Mouse (Mus musculus): ENCODE data around the gene Ugt1a2. TPM values are rescaled to one million over a fixed set of nuclear protein-coding genes. Genes with fewer than 3 reads are reported as not detected.

The Ugt1a2 gene
- total and polyA plus RNA-seq, 2 experiments, result 0.57 to 10.4 TPM

DNA sequence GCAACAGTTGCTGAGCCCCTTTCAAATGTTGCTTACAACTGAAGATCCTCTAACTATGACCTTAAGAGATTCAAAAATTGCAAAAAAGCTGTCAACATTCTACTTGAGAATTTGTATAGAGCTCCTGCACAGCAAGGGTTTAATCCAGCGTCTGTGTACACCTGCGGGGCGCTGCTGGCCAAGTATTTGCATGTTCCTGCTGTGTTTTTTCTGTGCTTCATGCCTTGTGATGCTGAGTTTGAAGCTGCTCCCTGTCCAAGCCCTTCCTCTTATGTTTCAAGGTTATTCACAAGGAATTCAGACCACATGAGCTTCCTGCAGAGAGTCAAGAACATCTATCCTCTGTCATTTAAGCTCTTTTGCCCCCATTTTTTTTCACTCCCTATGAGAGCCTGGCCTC lies 8.3 kb upstream of the Ugt1a2 start:
- Histone ChIP-seq H3K79me2 (ENCODE audit: control insufficient read depth, insufficient read depth, low read length) (peaks cover 44% of the 10 kb centered on the region), H3K36me3 (ENCODE audit: control insufficient read depth, insufficient read depth, low read length) (peaks cover 25% of the 10 kb centered on the region), H3K4me3 (ENCODE audit: insufficient read depth, low read depth, low read length) (no peak overlapping the region), H3K4me1 (ENCODE audit: control insufficient read depth, insufficient read depth, low read length) (peaks cover 23% of the 10 kb centered on the region), H3K27ac (replicated peaks; ENCODE audit: insufficient read depth, low read depth, low read length) (no peak overlapping the region), H3K27me3 (ENCODE audit: control insufficient read depth, insufficient read depth, low read length) (no peaks in the 10 kb centered on the region), H3K9ac (ENCODE audit: low read depth, low read length) (no peak overlapping the region)
- no peak for DNase-seq (ENCODE audit: extremely low read depth, low read depth, low spot score)
- WGBS, result 88% methylated on average over 3 of the region's 3 CpGs
- no peak for TF ChIP-seq CTCF (IDR thresholded peaks at IDR 0.05; ENCODE audit: low read depth, low read length)
- no peak for TF ChIP-seq POLR2A (IDR thresholded peaks at IDR 0.05; ENCODE audit: extremely low read depth, insufficient read depth, low read length)

DNA sequence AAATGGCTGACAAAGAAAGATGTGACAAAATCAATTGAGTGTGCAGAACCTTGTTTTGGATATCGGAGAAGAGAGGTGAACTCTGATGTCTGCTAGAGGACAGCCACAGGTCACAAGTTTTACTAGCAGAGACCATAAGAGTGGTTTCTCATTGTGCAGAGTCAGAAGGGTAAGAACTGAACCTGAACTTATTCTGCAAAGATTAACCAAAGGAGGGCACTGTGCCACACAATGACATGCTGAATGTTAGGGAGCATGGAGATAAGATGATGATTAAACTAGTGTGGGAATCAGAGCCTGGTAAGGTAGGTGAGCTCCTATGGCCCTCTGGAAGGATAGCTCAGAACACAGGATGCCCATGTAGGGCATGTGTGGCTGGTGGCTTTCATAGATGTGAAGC lies 4.7 kb upstream of the Ugt1a2 start:
- peaks cover 40% of the 10 kb centered on the region for H3K79me2 ChIP-seq (ENCODE audit: control insufficient read depth, insufficient read depth, low read length)
- peaks cover 21% of the 10 kb centered on the region for H3K4me1 ChIP-seq (ENCODE audit: control insufficient read depth, insufficient read depth, low read length)
- H3K27ac ChIP-seq (replicated peaks; ENCODE audit: insufficient read depth, low read depth, low read length), result no peak overlapping the region
- peaks cover 10% of the 10 kb centered on the region for H3K36me3 ChIP-seq (ENCODE audit: control insufficient read depth, insufficient read depth, low read length)
- H3K27me3 ChIP-seq (ENCODE audit: control insufficient read depth, insufficient read depth, low read length), result no peaks in the 10 kb centered on the region
- 24% methylated on average over 1 of the region's 1 CpGs for WGBS
- no peak overlapping the region for H3K9ac ChIP-seq (ENCODE audit: low read depth, low read length)
- DNase-seq (ENCODE audit: extremely low read depth, low read depth, low spot score), result peak; percentile 86
- no peak for TF ChIP-seq POLR2A (IDR thresholded peaks at IDR 0.05; ENCODE audit: extremely low read depth, insufficient read depth, low read length)
- no peak for TF ChIP-seq CTCF (IDR thresholded peaks at IDR 0.05; ENCODE audit: low read depth, low read length)
- H3K4me3 ChIP-seq (ENCODE audit: insufficient read depth, low read depth, low read length), result no peak overlapping the region

DNA sequence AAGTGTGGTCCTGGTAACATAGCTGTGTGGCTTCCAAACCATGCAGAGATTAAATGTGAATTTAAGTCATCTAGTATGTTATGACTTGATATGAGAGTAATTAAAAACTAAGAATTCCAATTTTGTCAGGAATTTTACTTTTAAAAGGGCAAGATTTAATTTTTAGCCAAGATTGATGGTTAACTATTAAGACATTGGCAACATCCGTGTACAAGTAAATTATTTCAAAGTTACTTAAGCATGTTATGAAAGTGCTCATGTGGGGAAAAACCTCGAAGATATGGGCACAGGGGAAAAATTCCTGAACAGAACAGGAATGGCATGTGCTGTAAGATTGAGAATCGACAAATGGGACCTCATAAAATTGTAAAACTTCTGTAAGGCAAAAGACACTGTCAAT lies 3.0 kb upstream of the Ugt1a2 start:
- Histone ChIP-seq H3K27ac (replicated peaks; ENCODE audit: insufficient read depth, low read depth, low read length) (no peak overlapping the region), H3K4me3 (ENCODE audit: insufficient read depth, low read depth, low read length) (no peak overlapping the region), H3K27me3 (ENCODE audit: control insufficient read depth, insufficient read depth, low read length) (no peaks in the 10 kb centered on the region), H3K4me1 (ENCODE audit: control insufficient read depth, insufficient read depth, low read length) (peaks cover 19% of the 10 kb centered on the region), H3K9ac (ENCODE audit: low read depth, low read length) (no peak overlapping the region), H3K79me2 (ENCODE audit: control insufficient read depth, insufficient read depth, low read length) (peaks cover 32% of the 10 kb centered on the region), H3K36me3 (ENCODE audit: control insufficient read depth, insufficient read depth, low read length) (peaks cover 10% of the 10 kb centered on the region)
- DNase-seq (ENCODE audit: extremely low read depth, low read depth, low spot score), result no peak
- no peak for TF ChIP-seq POLR2A (IDR thresholded peaks at IDR 0.05; ENCODE audit: extremely low read depth, insufficient read depth, low read length)
- no peak for TF ChIP-seq CTCF (IDR thresholded peaks at IDR 0.05; ENCODE audit: low read depth, low read length)
- WGBS, result 42% methylated on average over 3 of the region's 3 CpGs

DNA sequence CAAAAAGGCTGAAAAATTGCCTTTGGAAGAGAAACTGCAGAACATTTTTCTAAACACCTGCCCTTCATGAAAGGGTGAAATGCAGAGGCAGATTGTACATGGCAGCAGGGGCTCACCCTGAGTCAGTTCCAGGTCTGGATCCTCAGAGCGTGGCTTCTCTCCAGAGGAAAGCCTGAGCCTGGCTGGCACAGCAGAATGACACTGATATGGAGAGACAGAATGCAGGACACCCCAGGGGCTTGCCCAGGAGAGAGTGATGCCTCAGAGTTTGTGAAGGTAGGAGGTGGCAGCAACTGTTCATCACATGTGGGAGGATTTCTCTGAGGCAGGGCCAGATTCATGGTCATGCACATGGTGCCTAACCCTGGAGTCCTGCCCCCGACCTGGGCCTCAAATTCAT lies 405 bp upstream of the Ugt1a2 start:
- DNase-seq (ENCODE audit: extremely low read depth, low read depth, low spot score), result no peak
- no peak overlapping the region for H3K9ac ChIP-seq (ENCODE audit: low read depth, low read length)
- 63% methylated on average over 2 of the region's 2 CpGs for WGBS

DNA sequence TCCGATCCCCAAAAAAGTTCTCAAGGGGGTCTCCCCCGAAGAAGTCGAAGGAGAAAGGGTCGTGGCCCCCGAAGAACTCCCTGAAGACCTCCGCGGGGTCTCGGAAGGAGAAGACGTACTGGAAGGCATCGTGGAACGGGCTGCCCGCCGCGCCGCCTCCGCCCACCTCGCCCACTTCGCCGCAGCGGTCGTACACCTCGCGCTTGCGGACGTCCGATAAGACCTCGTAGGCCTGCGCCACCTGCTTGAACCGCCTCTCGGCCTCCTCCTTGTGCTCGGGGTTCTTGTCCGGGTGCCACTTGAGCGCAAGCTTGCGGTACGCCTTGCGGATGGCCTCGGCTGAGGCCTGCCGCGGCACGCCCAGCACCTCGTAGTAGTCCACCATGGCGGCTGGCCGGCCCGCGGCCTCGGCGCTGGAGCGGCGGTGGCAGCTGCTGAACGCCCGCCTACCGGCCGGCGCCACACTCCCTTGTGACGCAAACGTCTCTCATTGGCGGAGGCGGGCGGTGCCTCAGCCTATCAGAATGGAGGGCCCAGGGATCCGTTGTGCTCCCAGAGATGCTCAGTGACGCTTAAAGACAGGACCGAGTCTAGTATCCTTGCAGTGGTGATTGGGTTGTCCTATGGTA lies 5.0 kb downstream of the Ugt1a2 start, which contains the start of gene Dnajb3:
Dnajb3 (minus strand) TSS at position 489 of the 629 bp plus-strand sequence.
- peaks cover 27% of the 10 kb centered on the region for H3K36me3 ChIP-seq (ENCODE audit: control insufficient read depth, insufficient read depth, low read length)
- no peak for DNase-seq (ENCODE audit: extremely low read depth, low read depth, low spot score)
- 57% methylated on average over 62 of the region's 62 CpGs for WGBS
- peak within 1 kb of the TSS; percentile 54; the same call in 1 of the 2 replicates for H3K4me3 ChIP-seq (ENCODE audit: insufficient read depth, low read depth, low read length)
- peak within 1 kb of the TSS; percentile 12; the same call in 1 of the 2 replicates for H3K27ac ChIP-seq (replicated peaks; ENCODE audit: insufficient read depth, low read depth, low read length)
- H3K27me3 ChIP-seq (ENCODE audit: control insufficient read depth, insufficient read depth, low read length), result no peaks in the 10 kb centered on the region
- H3K79me2 ChIP-seq (ENCODE audit: control insufficient read depth, insufficient read depth, low read length), result peaks cover 16% of the 10 kb centered on the region
- H3K9ac ChIP-seq (ENCODE audit: low read depth, low read length), result peak within 1 kb of the TSS; percentile 35; the same call in 1 of the 2 replicates
- peaks cover 12% of the 10 kb centered on the region for H3K4me1 ChIP-seq (ENCODE audit: control insufficient read depth, insufficient read depth, low read length)
- TF ChIP-seq CTCF (IDR thresholded peaks at IDR 0.05; ENCODE audit: low read depth, low read length) (no peak), POLR2A (IDR thresholded peaks at IDR 0.05; ENCODE audit: extremely low read depth, insufficient read depth, low read length) (no peak)

More for the DNA sequence above, 405 bp upstream of the Ugt1a2 start:
- H3K27me3 ChIP-seq (ENCODE audit: control insufficient read depth, insufficient read depth, low read length), result no peaks in the 10 kb centered on the region
- no peak overlapping the region for H3K27ac ChIP-seq (replicated peaks; ENCODE audit: insufficient read depth, low read depth, low read length)
- TF ChIP-seq POLR2A (IDR thresholded peaks at IDR 0.05; ENCODE audit: extremely low read depth, insufficient read depth, low read length) (no peak), CTCF (IDR thresholded peaks at IDR 0.05; ENCODE audit: low read depth, low read length) (no peak)
- no peak overlapping the region for H3K4me3 ChIP-seq (ENCODE audit: insufficient read depth, low read depth, low read length)
- peaks cover 27% of the 10 kb centered on the region for H3K36me3 ChIP-seq (ENCODE audit: control insufficient read depth, insufficient read depth, low read length)
- peaks cover 22% of the 10 kb centered on the region; the same call in 1 of the 2 replicates for H3K79me2 ChIP-seq (ENCODE audit: control insufficient read depth, insufficient read depth, low read length)
- H3K4me1 ChIP-seq (ENCODE audit: control insufficient read depth, insufficient read depth, low read length), result peaks cover 8% of the 10 kb centered on the region; the same call in 1 of the 2 replicates

DNA sequence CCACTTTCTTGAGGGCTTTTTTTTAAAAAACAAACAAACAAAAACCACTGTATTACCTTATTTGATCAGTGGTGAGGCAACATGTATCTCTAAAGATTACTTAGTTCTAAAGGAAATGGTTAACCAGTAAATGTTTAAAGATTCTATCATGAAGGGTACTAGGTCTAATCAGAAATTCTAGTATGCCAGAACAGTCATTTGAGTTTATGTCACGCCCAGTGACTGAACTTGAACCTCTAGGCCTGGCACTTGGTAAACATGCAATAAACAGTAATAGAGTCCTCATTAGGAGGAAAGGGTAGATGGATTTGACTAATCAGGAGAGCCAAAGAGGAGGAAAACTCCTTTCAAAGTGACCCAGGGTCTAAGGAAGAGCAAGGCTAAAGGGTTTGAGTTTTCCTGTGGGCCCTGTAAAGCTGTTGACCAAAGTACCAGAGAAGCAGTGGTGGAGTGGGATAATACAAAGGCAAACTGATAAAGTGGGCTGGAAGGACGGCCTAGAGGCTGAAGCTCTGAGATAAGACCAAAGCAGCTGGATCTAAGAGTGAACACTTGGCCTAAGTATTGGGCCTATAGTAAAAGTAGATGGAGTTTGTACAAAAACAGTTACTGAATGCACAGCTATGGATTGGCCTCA lies 6.6 kb downstream of the Ugt1a2 start:
- WGBS, result 25% methylated on average over 2 of the region's 2 CpGs
- H3K9ac ChIP-seq (ENCODE audit: low read depth, low read length), result no peak overlapping the region
- peaks cover 22% of the 10 kb centered on the region for H3K36me3 ChIP-seq (ENCODE audit: control insufficient read depth, insufficient read depth, low read length)
- peaks cover 13% of the 10 kb centered on the region for H3K79me2 ChIP-seq (ENCODE audit: control insufficient read depth, insufficient read depth, low read length)
- H3K4me3 ChIP-seq (ENCODE audit: insufficient read depth, low read depth, low read length), result no peak overlapping the region
- peak; percentile 84 for DNase-seq (ENCODE audit: extremely low read depth, low read depth, low spot score)
- no peak for TF ChIP-seq POLR2A (IDR thresholded peaks at IDR 0.05; ENCODE audit: extremely low read depth, insufficient read depth, low read length)
- no peak for TF ChIP-seq CTCF (IDR thresholded peaks at IDR 0.05; ENCODE audit: low read depth, low read length)
- H3K27ac ChIP-seq (replicated peaks; ENCODE audit: insufficient read depth, low read depth, low read length), result peak overlapping the region; percentile 55
- H3K4me1 ChIP-seq (ENCODE audit: control insufficient read depth, insufficient read depth, low read length), result peaks cover 12% of the 10 kb centered on the region
- no peaks in the 10 kb centered on the region for H3K27me3 ChIP-seq (ENCODE audit: control insufficient read depth, insufficient read depth, low read length)

Data from liver, adult 2 months (tissue).